Mouse (Mus musculus): ENCODE measurements at regions not wholly inside any gene's neighbourhood (a gene's known extent, or its start where the extent isn't known, plus 50 kb on each side); places are given as distances from the start of the nearest gene placed in this dataset.

DNA sequence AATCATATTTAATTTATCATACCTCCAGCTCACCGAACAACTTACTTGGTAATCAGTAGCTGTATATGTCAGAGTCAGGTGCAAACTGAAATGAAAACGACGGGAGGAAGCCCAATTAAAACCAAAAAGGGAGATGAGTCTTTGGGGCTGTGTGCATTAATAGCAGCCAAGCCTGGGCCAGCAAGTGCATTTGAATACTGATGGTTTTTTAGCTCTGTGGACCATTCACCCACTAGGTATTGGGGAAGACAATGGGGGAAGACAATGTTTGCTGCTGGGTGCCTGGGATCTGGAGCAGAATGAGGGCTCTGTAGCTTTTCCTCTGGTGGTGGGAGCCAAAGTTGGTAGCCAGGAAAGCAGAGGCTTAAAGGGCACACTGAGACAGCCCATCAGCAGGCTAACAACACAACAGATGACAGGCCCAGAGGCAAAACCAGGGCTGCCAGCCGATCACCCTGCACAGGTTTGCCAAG, 429.6 kb upstream of the Klf12 start:
- TF ChIP-seq CTCF (conservative IDR thresholded peaks at IDR 0.05; ENCODE audit: low read length) = no peak
- no peak for TF ChIP-seq POU5F1 (IDR thresholded peaks at IDR 0.05; ENCODE audit: borderline replicate concordance, low read length)
